Mouse (Mus musculus): Measurements from ENCODE around the gene Mamdc2. TPM values are rescaled to one million over a fixed set of nuclear protein-coding genes. Genes with fewer than 3 reads are reported as not detected.

Gene Mamdc2
- total RNA-seq, 2 experiments from 2014 or later = not detected

DNA sequence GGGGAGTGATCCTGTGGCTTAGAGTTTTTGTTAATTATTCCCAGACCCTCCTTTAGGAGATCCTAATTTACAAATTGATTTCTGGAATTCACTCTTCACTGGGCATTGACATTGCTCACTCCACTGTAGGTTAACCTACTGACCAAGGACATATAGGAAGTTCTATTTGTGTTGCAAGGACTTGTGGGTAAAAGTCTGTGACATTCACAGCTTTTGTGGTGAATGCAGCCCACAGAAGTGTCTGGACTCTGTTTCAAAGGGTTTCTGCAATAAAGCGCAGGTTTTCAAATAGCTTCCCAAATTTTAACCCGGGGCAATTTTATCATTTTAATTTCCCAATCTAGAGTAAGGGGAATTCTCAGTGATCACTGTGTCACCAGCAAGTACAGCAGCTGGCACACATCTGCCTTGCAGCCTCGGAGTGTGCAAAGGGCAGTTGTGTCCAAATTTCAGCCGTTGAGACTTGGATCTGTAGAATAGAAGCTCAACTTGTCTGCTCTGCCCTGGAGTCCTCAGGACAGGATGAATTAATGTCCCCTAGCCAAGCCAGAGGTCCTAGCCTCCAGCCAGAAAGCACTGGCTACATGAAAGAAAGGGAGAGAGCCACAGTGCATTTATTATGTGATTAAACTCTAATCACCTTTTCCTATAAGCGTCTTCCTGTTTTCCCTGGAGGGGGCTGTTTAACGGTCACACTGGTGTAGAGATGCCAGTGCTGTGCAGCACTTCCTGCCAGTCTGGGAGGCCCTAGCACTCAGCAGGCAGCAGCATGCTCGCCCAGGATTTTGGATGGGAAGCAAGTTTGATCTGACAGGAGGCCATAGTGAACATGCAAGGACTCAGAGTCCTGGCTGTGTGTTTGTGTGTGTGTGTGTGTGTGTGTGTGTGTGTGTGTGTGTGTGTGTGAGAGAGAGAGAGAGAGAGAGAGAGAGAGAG, 3.1 kb downstream of the Mamdc2 start:
- ATAC-seq (ENCODE audit: poor library complexity, severe bottlenecking) = 0 out of 2 replicates have a peak, but pooled peaks have one; percentile 22

DNA sequence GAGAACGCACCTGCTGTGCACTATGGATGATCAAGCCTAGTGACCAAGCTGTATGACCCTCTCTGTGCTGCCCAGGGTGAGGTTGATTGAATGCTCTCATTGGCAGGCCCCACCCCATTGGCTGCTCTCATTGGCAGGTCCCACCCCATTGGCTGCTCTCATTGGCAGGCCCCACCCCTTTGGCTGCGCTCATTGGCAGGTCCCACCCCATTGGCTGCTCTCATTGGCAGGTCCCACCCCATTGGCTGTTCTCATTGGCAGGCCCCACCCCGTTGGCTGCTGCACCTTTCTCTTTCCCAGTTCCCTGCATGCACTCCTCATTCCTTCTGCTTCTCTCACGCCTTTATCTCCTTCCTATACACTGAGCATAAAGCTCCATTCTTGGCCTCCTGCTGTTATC, 12.5 kb downstream of the Mamdc2 start:
- ATAC-seq (ENCODE audit: poor library complexity, severe bottlenecking) = no peak

DNA sequence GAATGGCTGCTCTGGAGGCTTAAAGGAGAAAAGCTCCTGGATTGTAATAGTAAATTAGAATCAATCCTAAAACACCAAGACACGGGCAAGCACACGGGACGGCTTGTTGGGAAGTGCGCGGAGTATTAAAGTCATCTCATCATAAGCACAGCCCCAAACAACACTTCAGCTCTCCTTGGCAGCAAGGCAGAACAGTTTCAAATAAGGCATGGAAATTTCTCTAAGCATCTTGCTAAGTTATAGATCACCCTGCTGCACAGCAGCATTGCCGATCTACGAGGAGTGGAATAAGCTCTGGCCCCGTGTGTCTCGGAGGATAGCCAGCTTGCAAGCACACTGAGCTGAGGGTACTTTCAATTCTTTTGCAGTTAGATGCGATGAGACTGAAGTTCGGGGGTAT, 13.8 kb downstream of the Mamdc2 start:
- ATAC-seq (ENCODE audit: poor library complexity, severe bottlenecking) = no peak

DNA sequence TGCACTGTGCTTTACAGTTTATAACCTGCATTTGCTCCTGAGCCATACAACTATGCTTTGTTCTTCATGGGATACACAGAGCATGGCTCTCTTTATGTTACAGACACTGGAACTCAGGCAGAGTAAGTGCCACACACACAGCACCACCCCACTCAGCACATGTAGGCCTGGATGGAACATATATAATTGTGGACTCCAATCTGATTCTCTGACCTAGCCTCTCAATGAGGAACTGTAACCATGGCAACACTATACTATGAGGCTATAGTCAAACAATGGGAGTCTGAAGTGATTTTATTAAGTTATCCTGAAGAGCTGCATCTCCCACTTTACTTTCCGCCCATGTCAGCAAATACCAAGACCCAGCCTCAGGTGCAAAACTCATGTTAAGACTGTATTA, 30.6 kb downstream of the Mamdc2 start:
- no peak for ATAC-seq (ENCODE audit: poor library complexity, severe bottlenecking)

DNA sequence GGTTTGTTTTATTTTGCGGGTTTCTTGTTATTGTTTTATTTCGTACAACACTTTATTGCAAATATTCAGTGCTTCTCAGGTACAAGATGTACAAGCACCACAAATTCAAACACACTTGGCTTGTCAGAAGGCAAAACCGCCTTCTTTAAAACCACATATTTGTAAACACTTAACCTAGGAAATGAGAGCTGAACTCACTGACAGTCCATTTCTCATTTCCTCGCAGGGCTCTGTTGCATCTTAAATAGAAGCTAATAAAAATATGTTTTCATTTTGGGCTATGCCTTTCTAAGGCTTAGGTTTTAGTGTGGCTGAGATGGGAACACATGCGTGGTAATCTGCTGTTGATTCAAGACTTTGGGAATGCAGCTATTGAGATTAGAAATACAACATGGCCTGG, 37.4 kb downstream of the Mamdc2 start:
- ATAC-seq (ENCODE audit: poor library complexity, severe bottlenecking) = no peak

DNA sequence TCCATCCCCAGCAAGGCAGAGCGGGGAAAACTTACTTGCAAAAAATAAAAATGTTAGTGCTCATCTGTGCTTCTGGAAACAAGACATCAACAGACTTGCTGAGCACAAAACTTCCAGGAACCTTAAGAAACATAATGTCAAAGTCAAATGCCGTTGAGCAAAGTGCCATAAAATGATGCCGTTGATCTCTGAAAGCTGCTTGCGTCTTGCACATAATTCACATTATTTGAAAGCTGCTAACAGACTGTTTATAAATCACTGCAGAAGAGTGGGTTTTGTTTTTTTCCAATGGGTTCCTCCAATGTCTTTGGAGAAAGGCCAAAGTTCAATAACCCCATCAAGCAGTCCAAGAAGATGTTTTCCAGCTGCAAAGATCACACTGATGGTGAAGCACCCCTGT, 37.9 kb downstream of the Mamdc2 start:
- no peak for ATAC-seq (ENCODE audit: poor library complexity, severe bottlenecking)

DNA sequence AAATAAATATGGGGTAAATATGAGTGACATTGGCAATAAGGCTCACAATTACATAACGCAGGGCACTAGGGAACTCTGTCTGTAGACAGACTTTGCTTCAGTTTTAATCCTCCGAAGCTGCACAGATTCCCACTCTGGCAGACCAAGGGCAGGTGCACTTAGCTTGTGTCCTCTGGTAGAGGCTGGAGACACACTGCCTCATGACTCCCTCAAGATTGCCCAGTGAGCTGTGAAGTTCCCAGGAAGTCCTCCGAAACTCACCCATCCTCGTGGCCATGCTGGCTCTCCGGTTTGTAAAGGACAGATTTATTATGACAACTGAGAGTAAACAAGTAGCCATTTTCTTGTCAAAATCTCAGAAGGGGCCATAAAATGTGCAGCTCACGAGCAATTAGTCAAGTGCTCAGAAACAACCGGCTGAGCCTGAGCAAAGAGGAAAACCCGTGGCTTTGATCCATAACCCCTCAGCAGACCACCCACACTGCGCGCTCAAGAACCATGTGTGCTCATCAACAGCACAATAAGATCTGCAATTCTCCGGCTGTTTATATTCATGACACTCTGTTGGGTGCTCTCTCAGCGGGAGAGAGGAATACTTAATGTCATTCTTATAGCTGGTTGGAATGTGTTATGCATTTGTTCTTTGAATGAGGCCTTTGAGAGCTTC, 46.6 kb downstream of the Mamdc2 start:
- no peak for ATAC-seq (ENCODE audit: poor library complexity, severe bottlenecking)

DNA sequence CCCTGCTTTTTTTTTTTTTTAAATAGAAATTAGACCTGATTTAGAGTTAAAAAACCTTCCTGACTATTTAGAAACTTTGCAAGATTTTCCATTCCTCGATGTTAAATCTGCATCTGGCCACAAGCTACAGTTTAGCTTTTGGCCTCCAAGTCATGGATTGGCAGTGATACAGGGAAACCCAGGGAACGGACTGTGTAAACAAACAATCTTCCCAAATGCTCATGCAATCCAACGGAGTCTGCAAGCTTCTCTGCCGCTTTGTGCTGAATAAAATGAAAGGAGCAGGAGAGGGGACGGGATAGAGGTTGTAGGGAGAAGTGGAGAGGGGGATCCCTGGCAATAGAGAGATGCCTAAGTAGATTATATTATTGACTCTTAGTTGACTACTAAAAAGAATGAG, 47.8 kb downstream of the Mamdc2 start:
- no peak for ATAC-seq (ENCODE audit: poor library complexity, severe bottlenecking)

DNA sequence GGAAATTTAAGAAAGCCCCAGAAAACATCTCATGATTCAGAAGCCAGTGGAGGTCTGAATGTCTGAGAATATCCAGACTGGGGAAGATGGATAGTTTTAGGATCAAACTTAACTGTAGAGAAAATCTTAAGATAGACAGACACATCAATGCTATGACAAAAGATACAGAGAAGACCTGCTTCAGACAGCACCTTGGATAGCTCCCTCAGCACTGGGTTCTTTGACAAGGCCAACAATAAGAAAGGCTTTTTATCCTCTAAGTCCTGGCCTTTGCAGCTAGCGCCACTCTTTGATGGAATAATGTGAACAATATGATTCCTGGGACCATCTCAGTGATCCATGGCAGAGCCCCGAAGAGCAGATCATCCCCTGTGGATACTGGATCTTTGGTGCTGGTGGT, 52.3 kb downstream of the Mamdc2 start:
- ATAC-seq (ENCODE audit: poor library complexity, severe bottlenecking) = no peak

DNA sequence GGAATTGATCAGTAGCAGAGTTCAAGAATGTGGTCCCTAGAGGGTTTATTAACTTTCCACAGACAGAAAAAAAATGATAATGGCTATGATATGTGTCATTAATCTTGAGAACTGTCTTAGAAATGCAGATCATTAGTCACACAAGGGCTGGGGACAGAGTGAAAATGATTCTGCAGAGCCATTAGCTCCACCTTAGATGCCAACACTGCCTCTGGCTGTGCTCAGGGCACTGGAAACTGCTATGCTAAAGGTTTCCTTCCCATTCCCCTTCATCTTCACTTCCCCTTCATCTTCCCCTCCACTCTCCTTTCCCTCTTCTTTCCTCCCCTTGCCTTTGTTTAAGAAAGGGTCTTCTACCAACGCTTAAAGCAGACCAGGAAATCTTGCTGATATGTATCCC, 53.6 kb downstream of the Mamdc2 start:
- ATAC-seq (ENCODE audit: poor library complexity, severe bottlenecking) = no peak

DNA sequence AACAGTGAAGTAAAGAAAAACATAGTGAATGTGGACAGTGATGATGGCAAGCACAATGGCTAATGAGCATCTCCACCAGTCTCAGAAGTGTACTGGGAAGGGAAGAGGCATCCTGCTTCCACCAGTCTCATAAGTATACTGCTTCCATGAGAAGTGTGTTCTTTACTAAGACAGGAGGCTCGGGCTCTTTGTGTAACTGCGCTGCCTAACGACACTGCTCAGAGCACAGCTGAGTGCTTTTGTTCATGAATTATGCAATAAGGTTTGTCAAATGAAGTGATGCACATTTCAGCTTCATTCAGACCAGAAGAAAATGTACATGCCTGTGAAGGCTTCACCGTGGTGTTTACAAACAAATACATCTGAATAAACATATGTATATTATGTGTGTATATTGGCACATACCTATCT, 59.4 kb downstream of the Mamdc2 start:
- no peak for ATAC-seq (ENCODE audit: poor library complexity, severe bottlenecking)

DNA sequence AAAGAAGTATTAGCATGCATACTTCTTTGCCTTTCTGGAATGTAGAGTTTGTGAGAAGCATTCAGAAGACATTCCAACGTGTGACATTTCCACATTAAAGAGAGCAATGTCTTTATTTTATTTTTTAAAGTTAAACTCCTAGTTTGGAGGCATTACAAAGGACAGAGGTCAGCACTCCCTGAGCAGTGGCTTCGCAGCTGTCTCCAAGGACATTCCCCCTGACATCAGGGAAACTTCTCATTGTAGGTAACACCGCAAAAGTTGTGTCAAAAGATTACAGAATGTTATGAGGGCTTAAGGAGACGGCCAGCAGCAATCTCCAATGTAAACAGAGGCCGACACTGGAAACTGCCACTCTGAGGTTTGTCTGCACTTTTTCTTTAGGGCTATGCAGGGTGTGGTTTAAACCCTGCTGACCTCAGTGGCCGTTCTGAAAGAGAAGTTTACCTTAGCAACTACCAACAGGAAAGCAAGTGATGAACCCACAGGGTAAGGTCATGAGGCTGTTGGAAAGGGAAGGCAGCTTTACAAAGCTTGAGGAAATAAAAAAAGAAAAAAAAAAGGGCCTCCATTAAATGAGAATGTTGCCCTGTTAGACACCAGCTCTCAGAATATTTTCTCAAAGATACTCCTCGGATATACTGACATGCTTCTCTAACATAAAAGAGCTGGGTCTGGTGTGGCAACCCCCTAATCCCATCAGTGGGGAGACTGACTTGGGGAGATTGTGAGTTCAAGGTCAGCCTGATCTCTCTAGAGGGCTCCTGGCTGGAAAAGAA, 60.0 kb downstream of the Mamdc2 start:
- peak; percentile 43 for ATAC-seq (ENCODE audit: poor library complexity, severe bottlenecking)

DNA sequence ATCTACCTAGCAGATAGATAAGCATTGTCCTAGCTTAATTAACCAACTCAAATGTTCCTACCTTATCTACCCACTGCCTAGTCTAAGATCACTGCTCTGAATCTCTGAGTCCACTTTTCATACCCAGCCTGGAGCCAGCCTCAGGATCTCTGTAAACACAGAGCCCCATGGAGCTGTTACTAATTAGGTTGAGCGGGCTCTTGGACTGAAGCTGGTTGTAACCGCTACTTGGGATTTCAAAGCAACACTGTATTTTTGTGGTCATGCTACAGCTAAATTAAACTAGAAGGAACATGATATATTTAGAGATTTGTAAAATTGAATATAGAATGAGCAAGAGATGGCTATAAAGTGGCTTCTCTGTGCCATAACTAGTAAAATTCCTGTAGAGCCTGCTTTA, 65.8 kb downstream of the Mamdc2 start:
- ATAC-seq (ENCODE audit: poor library complexity, severe bottlenecking) = no peak

DNA sequence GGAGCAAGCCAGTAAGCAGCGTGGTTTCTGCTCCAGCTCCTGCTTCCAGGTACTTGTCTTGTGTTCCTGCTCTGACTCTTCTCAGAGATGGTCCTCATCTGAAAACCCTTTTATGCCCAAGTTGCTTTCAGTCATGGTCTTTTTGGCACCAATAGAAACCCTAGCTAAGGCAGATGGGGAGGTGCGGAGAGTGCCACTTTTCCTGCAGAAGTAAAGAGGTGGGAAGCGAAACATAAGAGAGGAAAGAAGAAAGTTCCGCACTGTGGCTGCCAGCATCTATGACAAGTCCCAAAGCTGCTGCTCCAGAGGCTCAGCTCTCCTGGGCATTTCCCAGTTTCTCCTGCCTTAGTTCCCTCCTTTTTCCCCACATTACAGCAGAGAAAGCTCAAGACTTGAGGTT, 67.3 kb downstream of the Mamdc2 start:
- ATAC-seq (ENCODE audit: poor library complexity, severe bottlenecking) = no peak

DNA sequence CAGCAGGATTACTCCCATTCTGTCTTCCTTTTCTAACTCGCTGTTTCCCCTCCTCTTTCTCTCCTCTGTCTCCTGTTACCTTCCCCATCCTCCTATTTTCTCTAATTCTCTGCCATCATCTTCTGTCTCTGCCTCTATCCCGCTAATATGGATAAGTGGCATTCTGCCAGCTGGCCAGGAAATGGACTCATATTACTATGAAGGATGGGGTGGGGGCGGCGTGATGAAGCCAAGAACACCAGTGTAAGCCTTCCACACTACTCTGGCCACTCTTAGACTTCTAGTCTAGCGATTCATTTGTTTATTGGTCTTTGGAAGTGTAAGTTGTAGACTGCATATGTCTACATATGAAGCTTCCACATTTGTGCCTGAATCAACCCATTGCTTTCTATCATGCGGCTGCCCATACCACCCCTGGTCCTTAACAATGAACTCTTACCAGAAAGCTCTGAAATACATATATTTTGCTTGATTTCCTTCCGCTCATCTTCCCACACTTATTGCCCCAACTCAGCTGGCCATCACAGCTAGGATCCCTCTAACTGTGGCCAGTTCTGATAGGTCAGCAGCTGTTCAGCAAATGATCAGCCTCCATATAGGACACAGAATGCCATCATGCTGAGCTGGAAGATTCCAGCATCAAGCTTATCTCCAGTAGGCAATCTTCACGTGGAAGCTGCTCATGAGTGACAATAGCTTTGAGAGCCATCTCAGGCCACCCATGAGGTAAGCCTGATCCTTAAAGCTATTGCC, 68.3 kb downstream of the Mamdc2 start:
- no peak for ATAC-seq (ENCODE audit: poor library complexity, severe bottlenecking)

DNA sequence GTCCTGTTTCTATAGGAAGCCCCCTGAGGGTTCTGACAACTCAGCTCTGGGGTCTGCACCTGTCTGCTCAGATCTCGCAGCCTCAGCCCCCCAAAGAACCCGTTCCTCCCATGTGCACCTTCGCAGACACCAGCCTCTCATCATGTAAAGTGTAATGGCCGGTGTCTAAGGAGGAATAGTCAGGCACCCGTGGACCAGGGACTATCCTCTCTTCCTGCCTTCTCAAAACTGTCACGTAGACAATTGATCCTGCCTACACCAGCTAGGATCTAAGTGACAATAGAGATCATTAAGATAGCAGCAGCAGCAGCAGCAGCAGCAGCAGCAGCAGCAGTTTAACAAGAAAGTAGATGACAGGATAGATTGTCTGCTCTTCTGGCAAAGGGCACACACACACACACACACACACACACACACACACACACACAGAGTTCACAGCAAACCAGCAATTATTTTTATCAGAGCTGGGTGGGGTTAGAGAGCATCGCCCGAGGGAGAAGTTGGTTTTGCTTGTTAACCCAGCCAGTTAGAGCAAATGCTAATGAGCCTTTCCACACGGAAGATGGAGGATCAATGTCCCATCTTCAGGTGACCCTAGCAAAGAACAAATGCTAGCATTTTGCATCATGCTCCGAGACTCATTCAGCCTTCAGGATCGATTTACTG, 71.6 kb downstream of the Mamdc2 start:
- no peak for ATAC-seq (ENCODE audit: poor library complexity, severe bottlenecking)

DNA sequence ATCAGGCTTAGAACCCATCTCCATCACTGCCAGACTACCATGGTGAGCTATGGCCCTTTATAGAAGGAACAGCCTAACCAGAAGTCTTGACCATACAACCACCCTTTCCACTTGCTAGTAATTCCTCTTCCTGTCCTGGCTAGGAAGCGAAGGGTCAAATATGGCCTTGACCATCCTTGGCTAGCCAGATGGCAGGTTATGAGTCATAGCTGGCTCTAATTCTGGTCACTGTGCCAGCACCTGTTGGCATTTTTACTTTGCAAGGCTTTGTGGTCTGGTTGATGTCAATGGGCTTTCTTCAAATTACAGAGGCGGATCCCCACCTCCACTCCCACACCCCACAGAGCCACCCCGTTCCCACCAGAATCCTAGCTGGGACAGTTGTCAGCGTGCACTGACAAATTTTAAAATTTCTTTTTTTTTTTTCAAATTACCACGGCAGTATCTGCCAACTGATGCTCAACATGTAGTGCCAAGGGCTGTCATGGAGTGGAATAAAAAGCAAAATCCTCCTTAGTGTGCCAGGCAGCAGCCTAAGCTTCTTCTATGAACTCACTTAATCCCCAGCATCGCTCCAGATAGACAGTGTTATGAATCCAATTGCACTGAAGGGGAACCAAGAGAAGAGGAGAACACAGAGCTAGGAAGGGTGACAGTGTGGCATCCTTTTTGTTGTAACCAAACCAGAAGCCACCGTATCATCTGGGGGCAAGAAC, 73.1 kb downstream of the Mamdc2 start:
- no peak for ATAC-seq (ENCODE audit: poor library complexity, severe bottlenecking)

DNA sequence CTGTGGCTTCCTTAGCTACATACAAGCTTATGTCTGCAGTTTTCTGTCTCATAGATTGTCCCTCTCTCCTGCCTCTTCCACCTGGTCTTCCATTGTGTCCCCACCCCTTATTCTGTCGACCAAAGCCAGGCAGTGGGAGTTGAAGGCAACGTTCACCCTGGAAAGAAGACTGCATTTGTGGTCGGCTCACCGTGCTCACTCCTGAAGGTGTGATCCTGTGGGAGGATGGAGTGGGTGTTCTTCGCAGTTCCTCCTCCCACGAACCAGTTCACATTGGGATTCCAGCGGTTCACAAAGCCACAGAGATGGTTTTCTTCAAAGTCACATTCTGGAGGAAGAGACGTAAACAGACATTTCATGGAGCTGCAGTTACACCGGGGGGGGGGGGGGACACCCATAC, 74.5 kb downstream of the Mamdc2 start:
- ATAC-seq (ENCODE audit: poor library complexity, severe bottlenecking) = no peak

DNA sequence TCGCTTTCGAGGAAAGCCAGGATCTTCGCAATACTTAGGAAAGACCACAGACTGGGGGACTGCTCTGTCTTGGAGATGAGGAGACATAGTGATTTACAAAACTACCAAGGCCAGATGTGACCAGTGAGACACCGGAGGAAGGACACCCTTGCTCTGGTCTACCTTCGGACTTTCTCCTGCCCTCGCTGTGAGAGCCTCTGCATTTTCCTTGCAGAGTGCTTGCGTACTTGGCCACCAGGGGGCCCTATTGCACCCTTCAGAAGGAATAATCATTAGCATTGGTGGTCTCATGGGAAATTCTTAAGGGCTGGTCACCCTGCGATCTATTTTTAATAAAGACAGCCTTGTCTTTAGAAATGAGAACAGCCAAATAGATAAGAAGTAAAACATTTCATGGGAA, 75.0 kb downstream of the Mamdc2 start:
- ATAC-seq (ENCODE audit: poor library complexity, severe bottlenecking) = peak; percentile 56; the same call in 1 of the 2 replicates

DNA sequence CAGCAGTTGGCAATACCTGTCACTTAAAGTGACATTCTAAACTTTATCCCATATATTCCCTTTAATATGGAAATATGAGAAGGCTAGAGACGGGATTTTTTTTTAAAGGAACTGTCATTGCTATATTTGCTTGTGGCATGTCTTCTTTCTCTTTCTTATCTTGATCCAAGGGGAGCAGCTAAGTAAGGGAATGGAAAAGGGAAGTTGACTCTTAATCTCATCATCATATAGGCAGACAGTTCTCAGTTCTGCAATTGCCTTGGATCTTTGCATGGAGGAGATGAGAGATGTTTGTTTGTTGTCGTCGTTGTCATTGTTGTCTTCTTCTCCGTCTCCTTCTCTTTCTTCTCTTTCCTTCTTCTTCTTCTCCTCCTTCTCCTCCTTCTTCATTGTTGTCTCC, 79.0 kb downstream of the Mamdc2 start:
- peak; percentile 57 for ATAC-seq (ENCODE audit: poor library complexity, severe bottlenecking)
